Mouse (Mus musculus): Measurements from ENCODE around the gene Gm20547.
A peak's percentile ranks its signal among the peaks of the same experiment; 100 is the strongest.
"Not testable (repeated sequence)": the region's sequence is repeated elsewhere in the genome, so short reads cannot be mapped to it uniquely, and the experiment has no call there.

The Gm20547 gene

GRCm38 (mm10) chr17:34881683-34882310 is at the start of gene Gm20547:
TSS of gene Gm20547 (minus strand) at chr17:34882042.
- DNase-seq (ENCODE audit: low read depth, low spot score): no peak

GRCm38 (mm10) chr17:34931061-34931734 is 49.4 kb upstream of the Gm20547 start, which contains the start of gene Neu1:
TSS of gene Neu1 (plus strand) at chr17:34931253.
- DNase-seq (ENCODE audit: low read depth, low spot score): peak; percentile 99

- no peak for DNase-seq (ENCODE audit: low read depth, low spot score)
Measured at GRCm38 (mm10) chr17:34928841-34929240, 47.0 kb upstream of the Gm20547 start.

- DNase-seq (ENCODE audit: low read depth, low spot score): no peak
Measured at GRCm38 (mm10) chr17:34927306-34928019, 45.6 kb upstream of the Gm20547 start.

- no peak for DNase-seq (ENCODE audit: low read depth, low spot score)
Measured at GRCm38 (mm10) chr17:34924258-34924657, 42.4 kb upstream of the Gm20547 start.

GRCm38 (mm10) chr17:34922939-34923338 is 41.1 kb upstream of the Gm20547 start:
- peak; percentile 39 for DNase-seq (ENCODE audit: low read depth, low spot score)

GRCm38 (mm10) chr17:34917188-34917587 is 35.3 kb upstream of the Gm20547 start:
- DNase-seq (ENCODE audit: low read depth, low spot score): no peak

GRCm38 (mm10) chr17:34916316-34916715 is 34.5 kb upstream of the Gm20547 start:
- no peak for DNase-seq (ENCODE audit: low read depth, low spot score)

GRCm38 (mm10) chr17:34915410-34915831 is 33.6 kb upstream of the Gm20547 start:
- peak; percentile 41 for DNase-seq (ENCODE audit: low read depth, low spot score)

- DNase-seq (ENCODE audit: low read depth, low spot score): no peak
Measured at GRCm38 (mm10) chr17:34913930-34914665, 32.3 kb upstream of the Gm20547 start, which contains the start of gene Slc44a4. TSS of gene Slc44a4 (plus strand) at chr17:34914466.

GRCm38 (mm10) chr17:34911945-34912351 is 30.1 kb upstream of the Gm20547 start:
- DNase-seq (ENCODE audit: low read depth, low spot score): peak; percentile 82

GRCm38 (mm10) chr17:34910982-34911381 is 29.1 kb upstream of the Gm20547 start:
- no peak for DNase-seq (ENCODE audit: low read depth, low spot score)

- DNase-seq (ENCODE audit: low read depth, low spot score): no peak
Measured at GRCm38 (mm10) chr17:34902895-34903294, 21.1 kb upstream of the Gm20547 start.

GRCm38 (mm10) chr17:34901948-34902347 is 20.1 kb upstream of the Gm20547 start:
- DNase-seq (ENCODE audit: low read depth, low spot score): not testable (repeated sequence)

GRCm38 (mm10) chr17:34900826-34901225 is 19.0 kb upstream of the Gm20547 start:
- DNase-seq (ENCODE audit: low read depth, low spot score): peak; percentile 44

GRCm38 (mm10) chr17:34899890-34900243 is 18.0 kb upstream of the Gm20547 start:
- DNase-seq (ENCODE audit: low read depth, low spot score): no peak

- peak; percentile 84 for DNase-seq (ENCODE audit: low read depth, low spot score)
Measured at GRCm38 (mm10) chr17:34899053-34899889, 17.4 kb upstream of the Gm20547 start.

GRCm38 (mm10) chr17:34898706-34899052 is 16.8 kb upstream of the Gm20547 start:
- no peak for DNase-seq (ENCODE audit: low read depth, low spot score)

- DNase-seq (ENCODE audit: low read depth, low spot score): peak; percentile 91
Measured at GRCm38 (mm10) chr17:34898160-34898586, 16.3 kb upstream of the Gm20547 start, which contains the start of the genes C2 and Ehmt2. TSS of gene C2 (minus strand) at chr17:34898265. TSS of gene Ehmt2 (plus strand) at chr17:34898469.

- DNase-seq (ENCODE audit: low read depth, low spot score): no peak
Measured at GRCm38 (mm10) chr17:34897373-34898159, 15.7 kb upstream of the Gm20547 start.
